Mouse (Mus musculus): ENCODE data around the gene Top2b. TPM values are rescaled to one million over a fixed set of nuclear protein-coding genes. Genes with fewer than 3 reads are reported as not detected.
A peak's percentile ranks its signal among the peaks of the same experiment; 100 is the strongest.

The Top2b gene
- polyA plus RNA-seq (2014; fragmentation: Nextera tagmentation; extraction: Ambion mirVana) = 46.5 and 56.0 TPM in 2 replicates

DNA sequence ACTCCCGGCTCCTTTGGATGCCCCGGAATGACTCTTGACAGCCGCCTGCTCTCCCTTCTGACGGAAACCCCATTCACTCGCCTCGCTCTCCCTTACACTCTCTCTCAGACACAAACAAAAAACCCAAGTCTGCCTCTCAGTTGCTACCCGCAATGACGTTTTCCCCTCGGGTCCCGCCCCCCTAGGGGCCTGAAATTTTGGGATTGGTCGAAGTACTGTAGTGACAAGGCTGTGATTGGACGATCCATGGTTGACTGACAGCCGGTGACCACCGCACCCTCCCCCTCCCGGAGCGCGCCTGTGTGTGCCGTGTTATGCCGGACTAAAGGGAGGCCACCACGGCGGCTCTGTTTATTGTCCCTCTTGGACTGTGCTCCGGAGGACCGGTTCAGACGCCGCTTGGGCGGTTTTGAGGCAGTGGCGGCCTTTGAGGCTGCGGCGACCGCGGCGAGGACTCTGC, at the start of gene Top2b:
Gene Top2b, plus strand, starts transcription at position 302 of the 460 bp plus-strand sequence.
- H3K9ac ChIP-seq (ENCODE audit: low read length) = peak within 1 kb of the TSS; percentile 99
- H3K4me2 ChIP-seq (ENCODE audit: low read length) = peak within 1 kb of the TSS; percentile 84
- H3K27me3 ChIP-seq (ENCODE audit: control insufficient read depth, insufficient read depth, low read length) = no peaks in the 10 kb centered on the region
- H3K9me3 ChIP-seq (ENCODE audit: control insufficient read depth, low read length) = no peaks in the 10 kb centered on the region
- ATAC-seq (ENCODE audit: insufficient number of reproducible peaks, insufficient read depth, low FRiP score, low read depth) = peak; percentile 99
- peaks cover 0 to 16% of the 10 kb centered on the region in 2 experiments; a peak in 3 of 4 replicates for H3K4me1 ChIP-seq (ENCODE audit: control insufficient read depth in 2 of 2, insufficient read depth in 2 of 2, low read length in 2 of 2)
- no peaks in the 10 kb centered on the region for H3K36me3 ChIP-seq (ENCODE audit: control insufficient read depth, insufficient read depth, low read length)
- peak within 1 kb of the TSS; percentile 98 to 99 for H3K27ac ChIP-seq (replicated peaks in 1 of 2; ENCODE audit: control insufficient read depth in 1 of 2, insufficient read depth in 1 of 2, low read depth in 2 of 2, low read length in 2 of 2)
- WGBS = under 1% methylated on average over 32 of the region's 32 CpGs
- H3K4me3 ChIP-seq (ENCODE audit: control insufficient read depth in 1 of 2, insufficient read depth in 1 of 2, low read depth in 1 of 2, low read length in 2 of 2) = peak within 1 kb of the TSS; percentile 93 to 95

DNA sequence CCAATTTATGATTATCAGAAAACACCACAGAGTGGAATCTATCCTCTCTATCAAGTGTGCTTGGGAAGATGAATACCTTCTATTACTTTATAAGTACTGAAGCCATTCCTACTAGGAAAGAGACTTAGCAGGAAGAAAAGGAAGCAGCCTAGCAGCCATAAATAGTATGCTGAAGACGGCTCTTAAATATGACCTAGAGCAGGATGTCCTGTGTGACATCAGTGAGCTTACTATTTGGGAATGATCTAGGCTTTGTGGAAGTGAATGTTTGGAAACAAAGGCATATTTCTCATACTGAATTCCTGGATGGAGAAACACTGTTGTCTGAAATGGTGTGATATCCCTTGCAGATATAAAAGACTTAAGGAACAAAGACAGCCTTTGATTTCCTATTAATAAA, 48.3 kb upstream of the Top2b start:
- Histone ChIP-seq H3K9me3 (ENCODE audit: control insufficient read depth, low read length) (no peaks in the 10 kb centered on the region), H3K9ac (ENCODE audit: low read length) (no peak overlapping the region), H3K36me3 (ENCODE audit: control insufficient read depth, insufficient read depth, low read length) (no peaks in the 10 kb centered on the region), H3K4me3 (ENCODE audit: control insufficient read depth in 1 of 2, insufficient read depth in 1 of 2, low read depth in 1 of 2, low read length in 2 of 2) (no peak overlapping the region), H3K4me1 (ENCODE audit: control insufficient read depth in 2 of 2, insufficient read depth in 2 of 2, low read length in 2 of 2) (peaks cover 6 to 11% of the 10 kb centered on the region in 2 experiments; a peak in 3 of 4 replicates), H3K27me3 (ENCODE audit: control insufficient read depth, insufficient read depth, low read length) (no peaks in the 10 kb centered on the region), H3K27ac (replicated peaks in 1 of 2; ENCODE audit: control insufficient read depth in 1 of 2, insufficient read depth in 1 of 2, low read depth in 2 of 2, low read length in 2 of 2) (peak overlapping the region in 1 of 2 experiments; percentile 41; a peak in 1 of 4 replicates), H3K4me2 (ENCODE audit: low read length) (no peak overlapping the region)
- ATAC-seq (ENCODE audit: insufficient number of reproducible peaks, insufficient read depth, low FRiP score, low read depth) = no peak
- WGBS = 13% methylated on average over 1 of the region's 1 CpGs

DNA sequence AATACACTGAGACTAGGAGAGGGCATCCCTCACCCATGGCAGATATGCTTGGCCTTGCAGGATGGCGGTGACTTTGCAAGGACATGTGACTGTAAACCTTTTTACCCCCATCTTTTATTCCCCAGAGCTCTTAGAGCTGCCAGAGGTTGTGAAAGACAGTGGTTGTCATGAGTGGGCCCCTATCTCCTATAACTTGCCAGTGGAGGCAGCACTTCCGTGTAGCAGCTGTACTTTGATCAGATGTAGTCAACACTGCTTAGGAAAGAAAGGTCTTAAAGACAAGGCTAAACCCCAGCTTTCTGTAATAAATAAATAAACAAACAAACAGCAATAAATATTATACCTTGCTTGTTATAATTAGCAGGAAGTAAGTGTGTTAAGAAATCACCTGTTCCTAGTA, 45.2 kb upstream of the Top2b start:
- no peaks in the 10 kb centered on the region for H3K27me3 ChIP-seq (ENCODE audit: control insufficient read depth, insufficient read depth, low read length)
- no peak overlapping the region for H3K4me3 ChIP-seq (ENCODE audit: control insufficient read depth in 1 of 2, insufficient read depth in 1 of 2, low read depth in 1 of 2, low read length in 2 of 2)
- H3K9ac ChIP-seq (ENCODE audit: low read length) = no peak overlapping the region
- no peaks in the 10 kb centered on the region for H3K9me3 ChIP-seq (ENCODE audit: control insufficient read depth, low read length)
- no peaks in the 10 kb centered on the region for H3K36me3 ChIP-seq (ENCODE audit: control insufficient read depth, insufficient read depth, low read length)
- WGBS = 78% methylated on average over 2 of the region's 2 CpGs
- H3K27ac ChIP-seq (replicated peaks in 1 of 2; ENCODE audit: control insufficient read depth in 1 of 2, insufficient read depth in 1 of 2, low read depth in 2 of 2, low read length in 2 of 2) = no peak overlapping the region
- no peak for ATAC-seq (ENCODE audit: insufficient number of reproducible peaks, insufficient read depth, low FRiP score, low read depth)
- H3K4me2 ChIP-seq (ENCODE audit: low read length) = no peak overlapping the region
- H3K4me1 ChIP-seq (ENCODE audit: control insufficient read depth in 2 of 2, insufficient read depth in 2 of 2, low read length in 2 of 2) = peaks cover 2 to 4% of the 10 kb centered on the region in 2 experiments; a peak in 2 of 4 replicates

DNA sequence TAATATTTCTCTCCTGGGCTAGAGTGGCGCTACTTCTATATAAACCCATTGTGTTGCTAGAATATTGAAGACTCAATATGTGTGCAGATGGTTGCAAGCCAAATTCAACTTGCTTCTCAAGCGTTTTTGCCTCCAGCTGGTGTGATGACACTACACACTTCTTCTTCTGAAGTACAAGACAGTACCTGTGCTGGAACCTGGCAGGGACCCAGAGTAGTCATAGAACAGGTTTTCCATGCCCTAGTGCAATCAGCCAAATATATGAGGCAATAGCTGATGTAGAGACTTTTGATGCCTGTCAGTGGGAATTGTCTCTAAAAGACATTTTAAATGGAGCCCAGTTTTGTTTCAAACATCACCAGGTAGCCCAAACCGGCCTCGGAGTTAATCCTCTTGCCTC, 40.6 kb upstream of the Top2b start:
- WGBS = 73% methylated on average over 4 of the region's 4 CpGs
- H3K27ac ChIP-seq (replicated peaks in 1 of 2; ENCODE audit: control insufficient read depth in 1 of 2, insufficient read depth in 1 of 2, low read depth in 2 of 2, low read length in 2 of 2) = no peak overlapping the region
- H3K4me1 ChIP-seq (ENCODE audit: control insufficient read depth in 2 of 2, insufficient read depth in 2 of 2, low read length in 2 of 2) = peaks cover 8 to 10% of the 10 kb centered on the region in 2 experiments
- H3K4me2 ChIP-seq (ENCODE audit: low read length) = no peak overlapping the region
- no peak overlapping the region for H3K9ac ChIP-seq (ENCODE audit: low read length)
- H3K36me3 ChIP-seq (ENCODE audit: control insufficient read depth, insufficient read depth, low read length) = no peaks in the 10 kb centered on the region
- H3K27me3 ChIP-seq (ENCODE audit: control insufficient read depth, insufficient read depth, low read length) = no peaks in the 10 kb centered on the region
- no peaks in the 10 kb centered on the region for H3K9me3 ChIP-seq (ENCODE audit: control insufficient read depth, low read length)
- no peak for ATAC-seq (ENCODE audit: insufficient number of reproducible peaks, insufficient read depth, low FRiP score, low read depth)
- no peak overlapping the region for H3K4me3 ChIP-seq (ENCODE audit: control insufficient read depth in 1 of 2, insufficient read depth in 1 of 2, low read depth in 1 of 2, low read length in 2 of 2)

DNA sequence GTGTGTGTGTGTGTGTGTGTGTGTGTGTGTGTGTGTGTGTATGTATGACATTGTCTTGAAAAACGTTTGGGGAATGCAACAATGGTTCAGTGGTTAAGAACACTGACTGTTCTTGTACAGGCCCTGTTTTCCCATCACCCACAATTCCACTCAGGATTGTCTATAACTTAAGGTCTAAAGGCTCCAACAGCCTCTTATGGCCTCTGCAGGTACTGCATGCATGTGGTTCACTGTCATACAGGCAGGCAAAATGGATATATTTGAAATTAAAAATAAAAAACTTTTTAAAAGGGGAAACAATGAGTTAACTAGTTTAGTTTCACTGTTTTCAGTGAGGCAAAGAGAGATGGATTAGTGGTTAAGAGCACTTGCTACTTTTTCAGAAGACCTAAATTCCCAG, 39.8 kb upstream of the Top2b start:
- Histone ChIP-seq H3K4me3 (ENCODE audit: control insufficient read depth in 1 of 2, insufficient read depth in 1 of 2, low read depth in 1 of 2, low read length in 2 of 2) (no peak overlapping the region), H3K27me3 (ENCODE audit: control insufficient read depth, insufficient read depth, low read length) (no peaks in the 10 kb centered on the region), H3K4me2 (ENCODE audit: low read length) (no peak overlapping the region), H3K4me1 (ENCODE audit: control insufficient read depth in 2 of 2, insufficient read depth in 2 of 2, low read length in 2 of 2) (peaks cover 8 to 10% of the 10 kb centered on the region in 2 experiments), H3K9me3 (ENCODE audit: control insufficient read depth, low read length) (no peaks in the 10 kb centered on the region), H3K9ac (ENCODE audit: low read length) (no peak overlapping the region), H3K36me3 (ENCODE audit: control insufficient read depth, insufficient read depth, low read length) (no peaks in the 10 kb centered on the region), H3K27ac (replicated peaks in 1 of 2; ENCODE audit: control insufficient read depth in 1 of 2, insufficient read depth in 1 of 2, low read depth in 2 of 2, low read length in 2 of 2) (no peak overlapping the region)
- 28% methylated on average over 1 of the region's 1 CpGs for WGBS
- no peak for ATAC-seq (ENCODE audit: insufficient number of reproducible peaks, insufficient read depth, low FRiP score, low read depth)

DNA sequence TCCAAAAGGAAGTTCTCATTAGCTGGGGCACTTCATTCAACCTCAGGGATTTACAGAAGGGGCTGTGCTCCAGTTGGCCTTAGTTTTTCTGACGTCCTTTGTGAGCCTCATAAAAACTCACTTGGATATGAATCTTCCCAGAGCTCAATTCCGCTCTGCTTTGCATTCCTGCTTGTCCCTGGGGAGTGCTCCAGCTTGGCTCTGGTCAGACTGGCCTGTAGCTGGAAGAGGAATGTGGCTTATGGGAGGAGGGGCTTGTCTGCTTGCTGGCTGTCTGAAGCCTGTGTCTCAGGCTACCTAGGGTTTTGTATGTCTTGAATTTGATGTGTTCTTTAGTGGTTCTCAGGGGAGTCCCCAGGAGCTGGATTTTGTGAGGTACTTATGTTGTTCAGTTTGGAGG, 36.4 kb upstream of the Top2b start:
- H3K4me2 ChIP-seq (ENCODE audit: low read length) = no peak overlapping the region
- 2% methylated on average over 2 of the region's 2 CpGs for WGBS

DNA sequence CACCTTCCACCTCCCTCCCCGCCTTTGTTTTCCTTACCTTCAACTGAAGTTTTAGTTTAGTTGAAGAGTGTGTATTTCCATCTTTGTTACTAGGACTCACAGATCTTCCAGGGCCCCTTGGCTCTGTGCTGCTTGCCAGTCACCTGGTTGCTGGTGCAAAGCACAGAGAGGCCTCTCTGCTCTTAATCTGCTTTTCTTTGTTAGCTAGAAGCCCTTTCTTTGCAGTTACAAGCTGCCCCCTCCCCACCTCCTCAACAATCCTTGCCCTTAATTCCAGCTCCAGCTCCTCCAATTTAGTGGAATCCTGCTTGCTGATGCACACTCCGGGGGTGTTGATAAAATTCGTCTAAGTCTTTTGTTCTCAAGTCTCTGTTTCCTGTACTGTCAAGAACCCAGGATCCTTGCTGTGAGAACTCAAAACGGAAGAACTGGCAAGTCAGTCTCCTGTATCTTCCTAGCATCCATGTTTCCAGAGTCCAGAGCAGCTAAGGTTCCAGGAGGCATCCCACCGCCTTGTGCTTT, 36.0 kb upstream of the Top2b start:
- Histone ChIP-seq H3K27ac (replicated peaks in 1 of 2; ENCODE audit: control insufficient read depth in 1 of 2, insufficient read depth in 1 of 2, low read depth in 2 of 2, low read length in 2 of 2) (peak overlapping the region; percentile 39 to 67), H3K9me3 (ENCODE audit: control insufficient read depth, low read length) (no peaks in the 10 kb centered on the region), H3K36me3 (ENCODE audit: control insufficient read depth, insufficient read depth, low read length) (no peaks in the 10 kb centered on the region), H3K9ac (ENCODE audit: low read length) (peak overlapping the region; percentile 31; the same call in 1 of the 2 replicates), H3K4me3 (ENCODE audit: control insufficient read depth in 1 of 2, insufficient read depth in 1 of 2, low read depth in 1 of 2, low read length in 2 of 2) (no peak overlapping the region), H3K4me2 (ENCODE audit: low read length) (no peak overlapping the region), H3K4me1 (ENCODE audit: control insufficient read depth in 2 of 2, insufficient read depth in 2 of 2, low read length in 2 of 2) (peaks cover 8 to 10% of the 10 kb centered on the region in 2 experiments), H3K27me3 (ENCODE audit: control insufficient read depth, insufficient read depth, low read length) (no peaks in the 10 kb centered on the region)
- ATAC-seq (ENCODE audit: insufficient number of reproducible peaks, insufficient read depth, low FRiP score, low read depth) = no peak
- 34% methylated on average over 5 of the region's 5 CpGs for WGBS

More for the DNA sequence above, 36.4 kb upstream of the Top2b start:
- Histone ChIP-seq H3K36me3 (ENCODE audit: control insufficient read depth, insufficient read depth, low read length) (no peaks in the 10 kb centered on the region), H3K4me3 (ENCODE audit: control insufficient read depth in 1 of 2, insufficient read depth in 1 of 2, low read depth in 1 of 2, low read length in 2 of 2) (no peak overlapping the region), H3K27ac (replicated peaks in 1 of 2; ENCODE audit: control insufficient read depth in 1 of 2, insufficient read depth in 1 of 2, low read depth in 2 of 2, low read length in 2 of 2) (peak overlapping the region; percentile 39 to 67), H3K4me1 (ENCODE audit: control insufficient read depth in 2 of 2, insufficient read depth in 2 of 2, low read length in 2 of 2) (peaks cover 8 to 10% of the 10 kb centered on the region in 2 experiments), H3K27me3 (ENCODE audit: control insufficient read depth, insufficient read depth, low read length) (no peaks in the 10 kb centered on the region), H3K9ac (ENCODE audit: low read length) (peak overlapping the region; percentile 31; the same call in 1 of the 2 replicates), H3K9me3 (ENCODE audit: control insufficient read depth, low read length) (no peaks in the 10 kb centered on the region)
- ATAC-seq (ENCODE audit: insufficient number of reproducible peaks, insufficient read depth, low FRiP score, low read depth) = peak; percentile 85; the same call in 1 of the 2 replicates

DNA sequence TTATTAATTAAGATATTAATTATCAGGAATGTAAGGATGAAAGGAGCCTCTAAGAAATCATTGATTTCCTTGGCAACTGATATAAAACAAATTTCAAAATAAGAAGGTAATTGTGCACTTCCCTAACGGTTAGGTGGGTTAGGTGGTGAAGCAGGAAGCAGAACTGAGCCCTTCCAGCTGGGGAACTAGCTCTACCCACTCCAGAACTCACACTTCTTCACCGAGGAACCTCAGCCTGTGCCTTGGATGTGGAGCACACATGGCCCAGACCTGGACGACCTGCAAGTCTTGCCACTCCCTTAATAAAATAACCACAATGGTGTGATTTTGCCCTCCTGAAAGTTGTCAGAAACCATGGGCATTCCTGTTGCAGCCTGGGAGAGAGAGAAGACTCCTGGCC, 35.2 kb upstream of the Top2b start:
- Histone ChIP-seq H3K9ac (ENCODE audit: low read length) (no peak overlapping the region), H3K9me3 (ENCODE audit: control insufficient read depth, low read length) (no peaks in the 10 kb centered on the region), H3K27me3 (ENCODE audit: control insufficient read depth, insufficient read depth, low read length) (no peaks in the 10 kb centered on the region), H3K4me3 (ENCODE audit: control insufficient read depth in 1 of 2, insufficient read depth in 1 of 2, low read depth in 1 of 2, low read length in 2 of 2) (no peak overlapping the region), H3K27ac (replicated peaks in 1 of 2; ENCODE audit: control insufficient read depth in 1 of 2, insufficient read depth in 1 of 2, low read depth in 2 of 2, low read length in 2 of 2) (no peak overlapping the region), H3K36me3 (ENCODE audit: control insufficient read depth, insufficient read depth, low read length) (no peaks in the 10 kb centered on the region), H3K4me2 (ENCODE audit: low read length) (no peak overlapping the region), H3K4me1 (ENCODE audit: control insufficient read depth in 2 of 2, insufficient read depth in 2 of 2, low read length in 2 of 2) (peaks cover 8 to 10% of the 10 kb centered on the region in 2 experiments)
- WGBS = 74% methylated on average over 3 of the region's 3 CpGs
- no peak for ATAC-seq (ENCODE audit: insufficient number of reproducible peaks, insufficient read depth, low FRiP score, low read depth)
